Mouse (Mus musculus) bone marrow, adult 2 months (tissue): ENCODE measurements around the gene Ubash3b.

Source experiments
- CTCF ChIP-seq: fragments of 200-500 bp; IDR thresholded peaks from 2 replicates; pipeline ENCODE4 v1.5.1; 2011; ENCODE audit warnings: low read length, control low read depth; ENCODE audit not compliant: control insufficient read depth, insufficient read depth
- POLR2A ChIP-seq: fragments of 200-500 bp; IDR thresholded peaks from 2 replicates; pipeline ENCODE4 v1.6.1; 2011; ENCODE audit warnings: low read depth, mild to moderate bottlenecking, control low read depth, low read length, borderline replicate concordance; ENCODE audit not compliant: control insufficient read depth

DNA sequence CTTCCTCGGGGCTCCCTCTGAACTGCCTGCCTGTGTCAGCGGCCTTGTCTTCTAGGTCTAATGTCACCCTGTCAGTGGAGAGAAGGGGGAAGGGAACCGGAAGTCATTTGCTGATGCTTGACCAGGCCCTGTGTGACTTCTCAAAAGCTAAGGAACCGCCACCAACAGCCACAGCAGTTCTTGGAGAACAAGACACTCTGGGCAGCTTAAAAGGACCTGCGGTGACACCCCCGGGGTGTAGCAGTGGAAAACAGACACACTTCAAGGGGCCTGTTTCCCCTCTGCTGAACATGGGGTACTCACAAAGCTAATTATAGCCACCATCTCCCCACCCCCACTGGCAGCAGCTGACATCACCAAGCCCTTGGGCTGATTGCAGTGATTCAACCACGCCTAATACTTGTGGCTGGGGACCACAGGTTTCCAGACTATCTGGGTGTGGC lies 56.3 kb downstream of the Ubash3b start:
- TF ChIP-seq CTCF (no peak), POLR2A (no peak)
